ENCODE assay signal across 9 mouse cellular contexts in genomic region chr6:30617020-30617958, GRCm38 (mm10). TPM values are rescaled to one million over a fixed set of nuclear protein-coding genes. Genes with fewer than 3 reads are reported as not detected.
A peak's percentile ranks its signal among the peaks of the same experiment; 100 is the strongest.
DNase-seq lines count a peak whose midpoint lies in the region; ATAC-seq and TF ChIP-seq lines count a peak whose summit lies in the region.
"Had no signal": no experiment of that assay in that cellular context is flagged by ENCODE, and none has a peak within 500 bp of the region (broad histone marks: within the 10 kb centered on the region; RNA-seq: fewer than 3 reads in every experiment).

No protein-coding gene starts in this region.

- no peak overlapping the region for H3K27ac ChIP-seq in bone marrow macrophage, adult 2 months (ENCODE audit: insufficient read depth, low read depth, low read length)
- H3K27ac ChIP-seq in hindbrain, embryonic 12.5 days, result peak overlapping the region; percentile 87
- H3K27ac ChIP-seq in thymus, adult 2 months (ENCODE audit: control insufficient read depth, insufficient read depth, low read length), result no peak overlapping the region

- intact Hi-C loops in left cerebral cortex, postnatal 4 days (cut with DNase I), result no loop called here
- intact Hi-C loops in left cerebral cortex, postnatal 25 days (cut with DNase I), result no loop called here

- peak overlapping the region; percentile 44 for H3K9ac ChIP-seq in hindbrain, embryonic 12.5 days

- H3K4me3 ChIP-seq in bone marrow macrophage, adult 2 months (ENCODE audit: insufficient read depth, low read length), result peak overlapping the region; percentile 37
- peak overlapping the region; percentile 13 for H3K4me3 ChIP-seq in hindbrain, embryonic 12.5 days
- H3K4me3 ChIP-seq in megakaryocyte, embryonic 14.5 days (replicated peaks), result peak overlapping the region; percentile 85
- no peak overlapping the region for H3K4me3 ChIP-seq in thymus, adult 2 months (ENCODE audit: control insufficient read depth, insufficient read depth, low read length)

- TF ChIP-seq POLR2A in bone marrow macrophage, adult 2 months (IDR thresholded peaks at IDR 0.05; ENCODE audit: borderline replicate concordance, low read depth, low read length), result no peak
- TF ChIP-seq POLR2A in thymus, adult 2 months (IDR thresholded peaks at IDR 0.05; ENCODE audit: control insufficient read depth, extremely low read depth, insufficient read depth, low read length, poor library complexity), result no peak

- ATAC-seq in hindbrain, embryonic 12.5 days (ENCODE audit: low FRiP score), result peak; percentile 62
- no peak for ATAC-seq in erythroid progenitor cell, adult 5-6 weeks (replicated peaks; ENCODE audit: low FRiP score, poor library complexity, severe bottlenecking)

- no peak for TF ChIP-seq CTCF in bone marrow macrophage, adult 2 months (IDR thresholded peaks at IDR 0.05; ENCODE audit: low read depth, low read length)
- no peak for TF ChIP-seq CTCF in thymus, adult 2 months (IDR thresholded peaks at IDR 0.05; ENCODE audit: borderline replicate concordance, control insufficient read depth, extremely low read depth, insufficient read depth, low read length, poor library complexity)

- H3K9me3 ChIP-seq in hindbrain, embryonic 12.5 days (replicated peaks), result no peaks in the 10 kb centered on the region
- H3K9me3 ChIP-seq in megakaryocyte, embryonic 14.5 days, result no peaks in the 10 kb centered on the region

- no peaks in the 10 kb centered on the region for H3K36me3 ChIP-seq in hindbrain, embryonic 12.5 days
- no peaks in the 10 kb centered on the region for H3K36me3 ChIP-seq in megakaryocyte, embryonic 14.5 days (replicated peaks; ENCODE audit: low read length)
- no peaks in the 10 kb centered on the region for H3K36me3 ChIP-seq in thymus, adult 2 months (ENCODE audit: control insufficient read depth, insufficient read depth, low read length)

- DNase-seq in left cerebral cortex, postnatal 4 days, result peak; percentile 15
- DNase-seq in left cerebral cortex, postnatal 25 days (ENCODE audit: low spot score in 2 of 2), result no peak
- DNase-seq in T-cell, adult 2 months (ENCODE audit: low spot score), result no peak
- no peak for DNase-seq in thymus, adult 2 months

- peaks cover 14% of the 10 kb centered on the region for H3K4me1 ChIP-seq in bone marrow macrophage, adult 2 months (ENCODE audit: control insufficient read depth, insufficient read depth, low read length)
- H3K4me1 ChIP-seq in hindbrain, embryonic 12.5 days, result peaks cover 40% of the 10 kb centered on the region
- peaks cover 16% of the 10 kb centered on the region for H3K4me1 ChIP-seq in megakaryocyte, embryonic 14.5 days
- no peaks in the 10 kb centered on the region for H3K4me1 ChIP-seq in thymus, adult 2 months (replicated peaks; ENCODE audit: control insufficient read depth, insufficient read depth, low read length)

- WGBS in hindbrain, embryonic 12.5 days, result 4% methylated on average over 13 of the region's 13 CpGs
- WGBS in thymus, adult 2 months, result 5% methylated on average over 13 of the region's 13 CpGs

- no peaks in the 10 kb centered on the region for H3K27me3 ChIP-seq in hindbrain, embryonic 12.5 days
- H3K27me3 ChIP-seq in megakaryocyte, embryonic 14.5 days (replicated peaks), result peaks cover 92% of the 10 kb centered on the region
- H3K27me3 ChIP-seq in thymus, adult 2 months (ENCODE audit: control insufficient read depth, insufficient read depth, low read length), result no peaks in the 10 kb centered on the region; the same call in 1 of the 2 replicates

- peak overlapping the region; percentile 50 for H3K4me2 ChIP-seq in hindbrain, embryonic 12.5 days (replicated peaks)

RNA-seq across cellular contexts. Expression of gene Cpa5, which starts 6.5 kb away (rescaled TPM):
- not detected for total RNA-seq in left cerebral cortex, postnatal 4 days (2021)
- total RNA-seq in left cerebral cortex, postnatal 25 days (2021), result not detected
- not detected in 2 replicates for polyA plus RNA-seq in bone marrow macrophage, adult 2 months (2012; ENCODE audit: insufficient read depth, insufficient read length, missing spikeins)
- 0.10 TPM in 1 of 2 replicates, not detected in the other for polyA plus RNA-seq in hindbrain, embryonic 12.5 days (2016; fragmentation: Nextera tagmentation; extraction: Ambion mirVana)
- polyA plus RNA-seq in megakaryocyte, embryonic 14.5 days (2012; ENCODE audit: insufficient read depth, low replicate concordance), result not detected in 2 replicates
- not detected in 2 replicates for total RNA-seq in erythroid progenitor cell, adult 5-6 weeks (2015; ENCODE audit: low replicate concordance)
- not detected in 2 replicates for total RNA-seq in erythroid progenitor cell, adult 5-6 weeks (2017; ENCODE audit: low replicate concordance)
- polyA plus RNA-seq in thymus, adult 2 months (2012; rRNA removed), result 0.10 TPM in 1 of 2 replicates, not detected in the other
- polyA plus RNA-seq: spleen, adult 2 months had no signal

RNA-seq across cellular contexts. Expression of gene Cpa1, which starts 21.7 kb away (rescaled TPM):
- total RNA-seq in left cerebral cortex, postnatal 4 days (2021), result not detected
- not detected for total RNA-seq in left cerebral cortex, postnatal 25 days (2021)
- polyA plus RNA-seq in bone marrow macrophage, adult 2 months (2012; ENCODE audit: insufficient read depth, insufficient read length, missing spikeins), result not detected in 2 replicates
- polyA plus RNA-seq in hindbrain, embryonic 12.5 days (2016; fragmentation: Nextera tagmentation; extraction: Ambion mirVana), result 0.30 and 0.34 TPM in 2 replicates
- polyA plus RNA-seq in megakaryocyte, embryonic 14.5 days (2012; ENCODE audit: insufficient read depth, low replicate concordance), result not detected in 2 replicates
- not detected in 2 replicates for total RNA-seq in erythroid progenitor cell, adult 5-6 weeks (2015; ENCODE audit: low replicate concordance)
- not detected in 2 replicates for total RNA-seq in erythroid progenitor cell, adult 5-6 weeks (2017; ENCODE audit: low replicate concordance)
- polyA plus RNA-seq in thymus, adult 2 months (2012; rRNA removed), result not detected in 2 replicates

RNA-seq across cellular contexts. Expression of gene Cpa4, which starts 49.1 kb away (rescaled TPM):
- under 1 TPM in 1 of 2 experiments, not detected in 1; 0.24 TPM for total RNA-seq in left cerebral cortex, postnatal 4 days (2021)
- total RNA-seq in left cerebral cortex, postnatal 25 days (2021), result under 1 TPM; 0.16 to 0.18 TPM
- not detected in 2 replicates for polyA plus RNA-seq in bone marrow macrophage, adult 2 months (2012; ENCODE audit: insufficient read depth, insufficient read length, missing spikeins)
- 1.7 and 1.9 TPM in 2 replicates for polyA plus RNA-seq in hindbrain, embryonic 12.5 days (2016; fragmentation: Nextera tagmentation; extraction: Ambion mirVana)
- not detected in 2 replicates for polyA plus RNA-seq in megakaryocyte, embryonic 14.5 days (2012; ENCODE audit: insufficient read depth, low replicate concordance)
- not detected in 2 replicates for total RNA-seq in erythroid progenitor cell, adult 5-6 weeks (2015; ENCODE audit: low replicate concordance)
- total RNA-seq in erythroid progenitor cell, adult 5-6 weeks (2017; ENCODE audit: low replicate concordance), result not detected in 2 replicates
- 0.11 and 0.17 TPM in 2 replicates for polyA plus RNA-seq in thymus, adult 2 months (2012; rRNA removed)
- polyA plus RNA-seq: spleen, adult 2 months had no signal
